Mouse (Mus musculus) liver, postnatal 0 days (tissue): ENCODE results near the gene Flad1. TPM values are rescaled to one million over a fixed set of nuclear protein-coding genes. Genes with fewer than 3 reads are reported as not detected.

Experiments used
- ATAC-seq: fragments of 200-750 bp; cut with Nextera tagmentation; 2 replicates; pipeline ENCODE4 v1.8.0; 2017; ENCODE audit warnings: mild to moderate bottlenecking, moderate library complexity
- DNase-seq: peaks from one replicate; pipeline ENCODE4 v3.0.0-alpha.2; 2016
- H3K27ac ChIP-seq: fragments of 300-500 bp; sonication (generic); 2 replicates; pipeline ENCODE4 v1.5.1; 2014; ENCODE audit warnings: antibody characterized with exemption, moderate library complexity, mild to moderate bottlenecking, low read depth
- H3K27me3 ChIP-seq: fragments of 300-500 bp; sonication (generic); 2 replicates; pipeline ENCODE4 v1.6.1; 2014; ENCODE audit warnings: low read length, control low read depth, mixed read lengths; ENCODE audit not compliant: insufficient read depth
- H3K36me3 ChIP-seq: fragments of 300-500 bp; sonication (generic); replicated peaks from 2 replicates; pipeline ENCODE4 v1.6.1; 2014; ENCODE audit warnings: mild to moderate bottlenecking, control low read depth, low read length, moderate library complexity, mixed read lengths; ENCODE audit not compliant: insufficient read depth
- H3K4me1 ChIP-seq: fragments of 300-500 bp; sonication (generic); 2 replicates; pipeline ENCODE4 v1.6.1; 2014; ENCODE audit warnings: antibody characterized with exemption, mild to moderate bottlenecking, control low read depth; ENCODE audit not compliant: insufficient read depth
- H3K4me2 ChIP-seq: fragments of 300-500 bp; sonication (generic); 2 replicates; pipeline ENCODE4 v1.6.1; 2014; ENCODE audit warnings: low read depth, mild to moderate bottlenecking, low read length, moderate library complexity, mixed read lengths
- H3K4me3 ChIP-seq: fragments of 300-500 bp; sonication (generic); 2 replicates; pipeline ENCODE4 v1.5.1; 2014; ENCODE audit warnings: low read depth, low read length
- H3K9ac ChIP-seq: fragments of 300-500 bp; sonication (generic); replicated peaks from 2 replicates; pipeline ENCODE4 v1.6.1; 2014; ENCODE audit warnings: mild to moderate bottlenecking, moderate library complexity
- H3K9me3 ChIP-seq: fragments of 300-500 bp; sonication (generic); 2 replicates; pipeline ENCODE4 v1.6.1; 2016; ENCODE audit warnings: mild to moderate bottlenecking, control low read depth, low read length, mixed read lengths
- CTCF ChIP-seq: sonication (generic); IDR thresholded peaks from 2 replicates; pipeline ENCODE4 v1.5.1; 2016; ENCODE audit warnings: antibody characterized with exemption, low read depth
- EP300 ChIP-seq: IDR thresholded peaks from 2 replicates; pipeline ENCODE4 v1.6.1; 2016; ENCODE audit warnings: antibody characterized with exemption, low read depth, mild to moderate bottlenecking
- WGBS: fragments of 180-500 bp; shearing (Covaris S2); extraction: QIAGEN DNeasy Blood & Tissue Kit; methylation state at CpG from one replicate; pipeline ENCODE4 v1.1.7; 2014; ENCODE audit not compliant: insufficient replicate concordance; 5-methylcytosine and 5-hydroxymethylcytosine counted together
- polyA plus RNA-seq: library from polyadenylated mRNA; unstranded; fragments of >200 nt; fragmentation: Nextera tagmentation; extraction: Ambion mirVana; gene quantifications from 2 replicates; pipeline ENCODE4 v1.2.1, GENCODE M21; 2015

Gene Flad1
- polyA plus RNA-seq, 1 experiment from 2014 or later: 18.8 TPM

- Histone ChIP-seq H3K36me3 (peaks cover 29% of the 10 kb centered on the region), H3K27me3 (no peaks in the 10 kb centered on the region), H3K4me3 (peak overlapping the region; percentile 67), H3K27ac (peak overlapping the region; percentile 75), H3K9me3 (no peaks in the 10 kb centered on the region), H3K4me2 (peak overlapping the region; percentile 96), H3K9ac (peak overlapping the region; percentile 46), H3K4me1 (peaks cover 61% of the 10 kb centered on the region)
- ATAC-seq (peak; percentile 54), DNase-seq (peak; percentile 84)
- no peak for TF ChIP-seq EP300
- no peak for TF ChIP-seq CTCF
- 11% methylated on average over 11 of the region's 11 CpGs for WGBS
Observed at GRCm38 (mm10) chr3:89421002-89421774, 9.5 kb upstream of the Flad1 start.

- H3K4me1 ChIP-seq: peaks cover 61% of the 10 kb centered on the region
- H3K27me3 ChIP-seq: no peaks in the 10 kb centered on the region
- DNase-seq: no peak
- no peaks in the 10 kb centered on the region for H3K9me3 ChIP-seq
- peak overlapping the region; percentile 75 for H3K27ac ChIP-seq
- peak overlapping the region; percentile 46 for H3K9ac ChIP-seq
- WGBS: 40% methylated on average over 2 of the region's 2 CpGs
- ATAC-seq: no peak
- peak overlapping the region; percentile 96 for H3K4me2 ChIP-seq
- H3K36me3 ChIP-seq: peaks cover 31% of the 10 kb centered on the region
- TF ChIP-seq CTCF: no peak
- no peak for TF ChIP-seq EP300
- peak overlapping the region; percentile 67 for H3K4me3 ChIP-seq
Observed at GRCm38 (mm10) chr3:89420421-89420820, 8.8 kb upstream of the Flad1 start.

- ATAC-seq: no peak
- WGBS: 27% methylated on average over 3 of the region's 3 CpGs
Observed at GRCm38 (mm10) chr3:89419981-89420380, 8.3 kb upstream of the Flad1 start.

GRCm38 (mm10) chr3:89419571-89419970, 7.9 kb upstream of the Flad1 start:
- H3K27me3 ChIP-seq: no peaks in the 10 kb centered on the region
- DNase-seq (peak; percentile 56), ATAC-seq (no peak)
- peak overlapping the region; percentile 97 for H3K27ac ChIP-seq
- WGBS: 6% methylated on average over 9 of the region's 9 CpGs
- H3K4me3 ChIP-seq: peak overlapping the region; percentile 67
- H3K9me3 ChIP-seq: no peaks in the 10 kb centered on the region
- peaks cover 30% of the 10 kb centered on the region for H3K36me3 ChIP-seq
- H3K9ac ChIP-seq: peak overlapping the region; percentile 73
- TF ChIP-seq EP300 (no peak), CTCF (no peak)
- H3K4me2 ChIP-seq: peak overlapping the region; percentile 96
- H3K4me1 ChIP-seq: peaks cover 54% of the 10 kb centered on the region

More at GRCm38 (mm10) chr3:89419981-89420380, 8.3 kb upstream of the Flad1 start:
- Histone ChIP-seq H3K9me3 (no peaks in the 10 kb centered on the region), H3K27me3 (no peaks in the 10 kb centered on the region), H3K4me2 (peak overlapping the region; percentile 96), H3K4me3 (peak overlapping the region; percentile 67), H3K9ac (peak overlapping the region; percentile 73), H3K27ac (peak overlapping the region; percentile 97), H3K4me1 (peaks cover 58% of the 10 kb centered on the region), H3K36me3 (peaks cover 30% of the 10 kb centered on the region)
- no peak for TF ChIP-seq EP300
- DNase-seq: no peak

GRCm38 (mm10) chr3:89418861-89419250, 7.2 kb upstream of the Flad1 start:
- Histone ChIP-seq H3K4me1 (peaks cover 47% of the 10 kb centered on the region), H3K4me3 (peak overlapping the region; percentile 67), H3K27ac (peak overlapping the region; percentile 97), H3K4me2 (peak overlapping the region; percentile 96), H3K36me3 (peaks cover 32% of the 10 kb centered on the region), H3K9ac (peak overlapping the region; percentile 73), H3K9me3 (no peaks in the 10 kb centered on the region), H3K27me3 (no peaks in the 10 kb centered on the region)
- DNase-seq (peak; percentile 88), ATAC-seq (peak; percentile 44)
- WGBS: 0% methylated on average over 16 of the region's 16 CpGs
- no peak for TF ChIP-seq EP300

GRCm38 (mm10) chr3:89418170-89418860, 6.6 kb upstream of the Flad1 start, which contains the start of the genes Cks1b and Shc1:
Cks1b (minus strand) TSS chr3:89418383.
Shc1 (plus strand) TSS chr3:89418443.
- H3K4me1 ChIP-seq: peaks cover 43% of the 10 kb centered on the region
- no peaks in the 10 kb centered on the region for H3K27me3 ChIP-seq
- H3K4me2 ChIP-seq: peak within 1 kb of the TSS; percentile 96
- peak within 1 kb of the TSS; percentile 73 for H3K9ac ChIP-seq
- H3K4me3 ChIP-seq: peak within 1 kb of the TSS; percentile 67
- H3K36me3 ChIP-seq: peaks cover 29% of the 10 kb centered on the region
- TF ChIP-seq EP300: no peak
- TF ChIP-seq CTCF: no peak
- peak within 1 kb of the TSS; percentile 97 for H3K27ac ChIP-seq
- DNase-seq (peak; percentile 94), ATAC-seq (peak; percentile 93)
- under 1% methylated on average over 39 of the region's 39 CpGs for WGBS
- no peaks in the 10 kb centered on the region for H3K9me3 ChIP-seq
